Mouse (Mus musculus): Measurements from ENCODE around the gene Znrf2. TPM values are rescaled to one million over a fixed set of nuclear protein-coding genes. Genes with fewer than 3 reads are reported as not detected.
A peak's percentile ranks its signal among the peaks of the same experiment; 100 is the strongest.

Gene Znrf2
- polyA plus RNA-seq, 1 experiment from 2014 or later = 5.8 TPM

DNA sequence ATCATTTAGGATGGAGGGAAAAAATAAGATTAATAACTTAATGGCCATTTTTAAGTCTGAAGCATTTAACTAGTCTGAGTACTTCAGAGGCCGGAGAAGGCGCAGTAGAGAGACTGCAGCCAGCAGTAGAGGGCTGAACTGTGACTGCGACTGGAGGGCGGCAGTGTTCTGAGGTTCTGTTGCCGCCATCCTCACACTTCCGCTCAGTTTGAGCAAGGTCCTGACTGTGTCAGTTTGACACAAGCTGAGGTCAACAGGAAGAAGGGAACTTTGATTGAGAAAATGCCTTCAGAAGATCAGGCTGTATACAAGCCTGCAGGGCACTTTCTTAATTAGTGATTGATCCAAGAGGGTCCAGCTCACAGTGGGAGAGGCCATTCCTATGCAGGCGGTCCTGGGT, 69.5 kb downstream of the Znrf2 start:
- ATAC-seq (ENCODE audit: low FRiP score) = no peak
- no peaks in the 10 kb centered on the region for H3K9me3 ChIP-seq (replicated peaks)
- H3K36me3 ChIP-seq = no peaks in the 10 kb centered on the region
- H3K4me2 ChIP-seq = no peak overlapping the region
- no peak overlapping the region for H3K27ac ChIP-seq (replicated peaks)
- H3K9ac ChIP-seq (replicated peaks) = no peak overlapping the region
- WGBS = 73% methylated on average over 7 of the region's 7 CpGs
- no peaks in the 10 kb centered on the region for H3K4me1 ChIP-seq
- H3K27me3 ChIP-seq (replicated peaks) = no peaks in the 10 kb centered on the region
- no peak overlapping the region for H3K4me3 ChIP-seq (replicated peaks)

- WGBS = 72% methylated on average over 9 of the region's 9 CpGs
- Histone ChIP-seq H3K4me2 (no peak overlapping the region), H3K4me3 (replicated peaks) (no peak overlapping the region), H3K9ac (replicated peaks) (no peak overlapping the region), H3K4me1 (no peaks in the 10 kb centered on the region), H3K9me3 (replicated peaks) (no peaks in the 10 kb centered on the region), H3K36me3 (no peaks in the 10 kb centered on the region), H3K27ac (replicated peaks) (no peak overlapping the region), H3K27me3 (replicated peaks) (no peaks in the 10 kb centered on the region)
- ATAC-seq (ENCODE audit: low FRiP score) = no peak
Measured at GRCm38 (mm10) chr6:54890221-54890620, 73.5 kb downstream of the Znrf2 start.

DNA sequence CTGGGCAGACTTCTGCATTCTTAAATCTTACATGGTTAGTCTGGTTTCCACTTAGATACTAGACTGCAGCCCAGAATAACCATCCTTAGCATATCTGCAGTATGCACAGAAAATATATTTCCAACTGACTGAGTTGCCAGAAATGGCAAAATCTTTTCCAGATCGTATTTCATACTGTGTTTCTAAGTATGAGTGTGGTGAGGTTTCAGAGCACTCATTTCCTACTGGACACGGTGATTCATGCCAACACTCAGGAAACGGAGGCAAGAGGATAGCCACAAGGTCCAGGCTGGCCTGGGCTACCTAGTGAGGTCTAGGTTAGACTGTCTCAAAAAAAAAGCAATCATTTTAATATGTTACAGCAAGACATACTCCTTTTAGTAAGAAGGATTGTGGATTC, 74.7 kb downstream of the Znrf2 start:
- Histone ChIP-seq H3K27me3 (replicated peaks) (no peaks in the 10 kb centered on the region), H3K9me3 (replicated peaks) (no peaks in the 10 kb centered on the region), H3K27ac (replicated peaks) (no peak overlapping the region), H3K4me2 (no peak overlapping the region), H3K36me3 (no peaks in the 10 kb centered on the region), H3K4me3 (replicated peaks) (no peak overlapping the region), H3K4me1 (no peaks in the 10 kb centered on the region), H3K9ac (replicated peaks) (no peak overlapping the region)
- 88% methylated on average over 3 of the region's 3 CpGs for WGBS
- no peak for ATAC-seq (ENCODE audit: low FRiP score)

DNA sequence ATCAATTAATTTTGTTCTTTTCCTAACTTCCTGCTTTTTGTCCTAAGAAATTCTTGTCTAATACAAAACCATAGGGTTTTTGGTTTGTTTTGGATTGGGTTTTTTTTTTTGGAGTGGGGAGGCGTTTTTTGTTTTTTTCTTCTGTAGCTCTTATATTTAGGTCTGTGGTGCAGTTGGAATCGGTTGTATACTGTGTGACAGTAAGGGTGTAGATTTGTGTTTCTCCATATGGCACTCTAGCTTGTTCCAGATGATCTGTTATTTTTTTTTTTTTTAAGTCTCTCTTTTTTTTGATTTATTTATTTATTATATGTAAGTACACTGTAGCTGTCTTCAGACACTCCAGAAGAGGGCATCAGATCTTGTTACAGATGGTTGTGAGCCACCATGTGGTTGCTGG, 83.5 kb downstream of the Znrf2 start:
- Histone ChIP-seq H3K4me2 (no peak overlapping the region), H3K4me3 (replicated peaks) (no peak overlapping the region), H3K4me1 (no peaks in the 10 kb centered on the region; the same call in 1 of the 2 replicates), H3K9me3 (replicated peaks) (no peaks in the 10 kb centered on the region), H3K36me3 (no peaks in the 10 kb centered on the region), H3K9ac (replicated peaks) (no peak overlapping the region), H3K27ac (replicated peaks) (no peak overlapping the region), H3K27me3 (replicated peaks) (no peaks in the 10 kb centered on the region)
- 93% methylated on average over 2 of the region's 2 CpGs for WGBS
- no peak for ATAC-seq (ENCODE audit: low FRiP score)

- H3K27ac ChIP-seq (replicated peaks) = no peak overlapping the region
- H3K4me1 ChIP-seq = peaks cover 9% of the 10 kb centered on the region; the same call in 1 of the 2 replicates
- no peaks in the 10 kb centered on the region for H3K36me3 ChIP-seq
- WGBS = 95% methylated on average over 2 of the region's 2 CpGs
- no peak overlapping the region for H3K4me2 ChIP-seq
- H3K9ac ChIP-seq (replicated peaks) = no peak overlapping the region
- ATAC-seq (ENCODE audit: low FRiP score) = no peak
- H3K4me3 ChIP-seq (replicated peaks) = no peak overlapping the region
- H3K9me3 ChIP-seq (replicated peaks) = no peaks in the 10 kb centered on the region
- H3K27me3 ChIP-seq (replicated peaks) = no peaks in the 10 kb centered on the region
Measured at GRCm38 (mm10) chr6:54902547-54902946, 85.8 kb downstream of the Znrf2 start.

DNA sequence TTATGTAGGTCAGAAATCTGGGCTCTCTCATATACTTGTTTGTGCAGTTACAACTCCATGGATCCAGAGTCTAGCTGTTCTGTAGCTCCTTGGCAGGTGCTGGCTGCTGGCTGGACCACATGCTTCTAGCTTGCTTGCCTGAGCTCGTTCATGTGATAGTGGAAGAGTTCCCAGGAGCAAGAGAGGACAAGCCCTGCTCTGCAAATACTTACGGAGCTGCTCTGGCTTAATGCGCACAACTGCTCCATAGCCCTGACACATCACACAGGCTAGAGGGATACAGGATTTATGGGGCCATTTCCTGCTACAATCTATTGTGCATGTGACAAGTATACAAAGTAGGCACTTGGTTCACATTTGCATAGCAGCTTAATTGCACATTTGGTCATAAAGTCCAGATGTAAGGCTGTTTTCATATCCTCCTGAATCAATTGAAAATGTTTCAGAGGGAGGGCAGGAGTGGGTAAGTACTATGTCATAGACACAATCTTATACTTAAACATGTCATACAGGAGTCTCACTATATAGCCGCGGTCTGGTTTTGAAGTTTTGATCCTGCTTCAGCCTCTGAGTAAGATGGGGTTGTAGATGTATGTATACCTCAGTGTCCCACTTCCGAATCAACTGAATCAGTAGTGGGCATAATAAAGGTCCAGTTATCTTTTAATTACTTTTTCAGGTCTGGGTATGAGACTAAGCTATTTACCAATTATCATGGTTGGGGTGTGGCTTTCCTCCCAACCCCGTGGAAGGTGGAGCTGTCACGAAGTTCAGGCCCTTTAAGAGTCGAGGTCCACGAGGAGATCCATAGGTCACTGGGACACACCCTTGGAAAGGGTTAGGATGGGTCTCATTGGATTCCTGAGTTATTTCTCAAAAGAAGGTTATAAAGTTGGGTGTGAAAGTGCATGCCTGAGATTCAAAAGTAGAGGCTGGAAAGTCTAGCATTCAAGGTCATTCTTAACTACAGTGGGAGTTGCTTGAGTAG, 89.6 kb downstream of the Znrf2 start:
- Histone ChIP-seq H3K9me3 (replicated peaks) (no peaks in the 10 kb centered on the region), H3K4me3 (replicated peaks) (no peak overlapping the region), H3K27me3 (replicated peaks) (no peaks in the 10 kb centered on the region), H3K9ac (replicated peaks) (no peak overlapping the region), H3K36me3 (no peaks in the 10 kb centered on the region), H3K4me1 (peaks cover 9% of the 10 kb centered on the region; the same call in 1 of the 2 replicates), H3K4me2 (no peak overlapping the region), H3K27ac (replicated peaks) (no peak overlapping the region)
- peak; percentile 93 for ATAC-seq (ENCODE audit: low FRiP score)
- 68% methylated on average over 10 of the region's 10 CpGs for WGBS

GRCm38 (mm10) chr6:54914977-54915376, 98.3 kb downstream of the Znrf2 start:
- Histone ChIP-seq H3K36me3 (no peaks in the 10 kb centered on the region), H3K9ac (replicated peaks) (no peak overlapping the region), H3K4me1 (no peaks in the 10 kb centered on the region), H3K4me3 (replicated peaks) (no peak overlapping the region), H3K4me2 (no peak overlapping the region), H3K27ac (replicated peaks) (no peak overlapping the region), H3K9me3 (replicated peaks) (no peaks in the 10 kb centered on the region), H3K27me3 (replicated peaks) (no peaks in the 10 kb centered on the region)
- 94% methylated on average over 4 of the region's 4 CpGs for WGBS
- no peak for ATAC-seq (ENCODE audit: low FRiP score)

DNA sequence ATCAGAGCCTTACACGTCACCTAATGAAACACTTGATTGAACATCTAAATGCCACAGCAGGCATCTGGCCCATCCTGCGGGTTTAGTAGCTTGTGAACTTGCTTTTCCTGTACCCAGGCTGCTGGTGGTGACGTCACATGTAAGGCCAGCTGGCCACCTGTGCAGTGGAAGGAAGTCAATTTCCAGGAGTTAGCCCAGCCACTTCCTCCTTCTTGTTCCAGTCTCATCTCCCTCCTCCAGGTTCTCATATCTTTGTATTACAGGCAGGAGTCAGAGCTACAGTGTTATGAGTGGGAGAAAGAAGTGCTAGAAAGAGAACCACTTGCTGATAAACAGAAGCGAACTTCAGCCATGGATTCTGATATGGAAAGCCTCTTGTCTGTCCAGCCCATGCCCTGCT, 99.4 kb downstream of the Znrf2 start:
- H3K4me3 ChIP-seq (replicated peaks) = no peak overlapping the region
- no peak overlapping the region for H3K27ac ChIP-seq (replicated peaks)
- 61% methylated on average over 4 of the region's 4 CpGs for WGBS
- no peaks in the 10 kb centered on the region for H3K36me3 ChIP-seq
- H3K4me1 ChIP-seq = no peaks in the 10 kb centered on the region
- H3K27me3 ChIP-seq (replicated peaks) = no peaks in the 10 kb centered on the region
- no peak overlapping the region for H3K9ac ChIP-seq (replicated peaks)
- no peak overlapping the region for H3K4me2 ChIP-seq
- ATAC-seq (ENCODE audit: low FRiP score) = no peak
- no peaks in the 10 kb centered on the region for H3K9me3 ChIP-seq (replicated peaks)

DNA sequence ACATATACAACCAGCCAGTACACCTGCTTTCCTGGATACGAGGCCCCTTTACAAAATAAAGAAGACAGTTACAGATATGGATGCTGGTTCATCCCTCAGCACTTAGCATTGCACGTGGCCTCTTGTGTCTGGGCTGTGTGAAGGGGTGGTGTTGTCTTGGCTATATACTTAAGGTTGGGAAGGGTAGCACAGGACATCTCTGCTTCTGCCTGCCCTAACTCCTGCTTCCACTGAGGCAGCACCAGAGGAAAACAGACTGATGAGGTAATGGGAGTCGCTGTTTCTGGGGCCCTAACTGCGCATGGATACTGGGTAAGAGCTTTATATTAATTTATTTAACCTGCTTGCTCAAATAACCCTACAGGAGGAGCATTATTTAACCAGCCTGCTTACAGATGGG, 100.2 kb downstream of the Znrf2 start:
- Histone ChIP-seq H3K4me1 (no peaks in the 10 kb centered on the region), H3K36me3 (no peaks in the 10 kb centered on the region), H3K4me3 (replicated peaks) (no peak overlapping the region), H3K4me2 (no peak overlapping the region), H3K9ac (replicated peaks) (no peak overlapping the region), H3K9me3 (replicated peaks) (no peaks in the 10 kb centered on the region), H3K27me3 (replicated peaks) (no peaks in the 10 kb centered on the region), H3K27ac (replicated peaks) (no peak overlapping the region)
- WGBS = 82% methylated on average over 4 of the region's 4 CpGs
- no peak for ATAC-seq (ENCODE audit: low FRiP score)

DNA sequence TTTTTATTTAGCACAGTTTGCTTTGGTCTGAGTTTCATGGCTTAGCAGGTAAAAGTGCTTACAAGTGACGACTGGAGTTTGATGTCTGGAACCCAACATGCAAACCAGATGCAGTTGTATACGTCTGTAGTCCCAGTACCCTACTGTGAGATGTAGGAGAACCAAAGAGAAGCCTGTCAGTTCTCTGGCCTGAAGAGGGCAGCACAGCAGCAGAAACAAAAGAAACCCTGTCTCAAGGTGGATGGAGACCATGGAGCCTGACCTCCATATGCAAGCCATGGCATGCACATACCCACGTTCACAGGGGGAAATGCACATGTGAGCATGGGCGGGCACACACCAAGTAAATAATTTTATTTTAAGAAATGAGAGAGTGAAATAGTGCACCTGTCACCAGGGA, 100.8 kb downstream of the Znrf2 start:
- no peaks in the 10 kb centered on the region for H3K27me3 ChIP-seq (replicated peaks)
- no peak overlapping the region for H3K9ac ChIP-seq (replicated peaks)
- no peak overlapping the region for H3K27ac ChIP-seq (replicated peaks)
- no peak overlapping the region for H3K4me2 ChIP-seq
- 47% methylated on average over 4 of the region's 4 CpGs for WGBS
- H3K9me3 ChIP-seq (replicated peaks) = no peaks in the 10 kb centered on the region
- no peak for ATAC-seq (ENCODE audit: low FRiP score)
- no peak overlapping the region for H3K4me3 ChIP-seq (replicated peaks)
- no peaks in the 10 kb centered on the region for H3K36me3 ChIP-seq
- no peaks in the 10 kb centered on the region for H3K4me1 ChIP-seq

- Histone ChIP-seq H3K4me1 (no peaks in the 10 kb centered on the region), H3K27ac (replicated peaks) (no peak overlapping the region), H3K9me3 (replicated peaks) (no peaks in the 10 kb centered on the region), H3K9ac (replicated peaks) (no peak overlapping the region), H3K27me3 (replicated peaks) (no peaks in the 10 kb centered on the region), H3K4me3 (replicated peaks) (no peak overlapping the region), H3K36me3 (no peaks in the 10 kb centered on the region), H3K4me2 (no peak overlapping the region)
- 90% methylated on average over 5 of the region's 5 CpGs for WGBS
- no peak for ATAC-seq (ENCODE audit: low FRiP score)
Measured at GRCm38 (mm10) chr6:54918521-54918920, 101.8 kb downstream of the Znrf2 start.

DNA sequence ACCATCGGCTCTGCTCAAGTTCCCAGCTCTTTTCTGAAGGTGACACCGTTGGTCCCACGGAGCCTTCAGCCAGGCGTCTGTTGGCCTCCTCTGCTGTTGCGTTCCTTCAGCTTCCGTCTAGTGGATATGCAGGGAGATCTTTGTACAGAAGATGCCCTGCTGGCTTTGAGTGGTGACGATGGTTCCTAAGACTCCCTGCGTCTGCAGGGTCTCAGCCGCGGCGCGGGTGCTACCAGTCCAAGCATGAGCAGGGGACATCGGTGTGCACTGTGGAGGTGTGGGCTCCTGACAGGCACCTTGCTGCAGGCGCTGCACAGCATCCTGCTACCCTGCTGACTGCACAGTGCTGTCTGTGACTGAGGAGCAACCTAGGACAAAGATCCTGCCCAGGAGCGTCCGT, 107.8 kb downstream of the Znrf2 start:
- H3K4me1 ChIP-seq = no peaks in the 10 kb centered on the region
- WGBS = 95% methylated on average over 16 of the region's 16 CpGs
- no peaks in the 10 kb centered on the region for H3K36me3 ChIP-seq
- no peaks in the 10 kb centered on the region for H3K9me3 ChIP-seq (replicated peaks)
- H3K27ac ChIP-seq (replicated peaks) = no peak overlapping the region
- H3K9ac ChIP-seq (replicated peaks) = no peak overlapping the region
- ATAC-seq (ENCODE audit: low FRiP score) = no peak
- H3K27me3 ChIP-seq (replicated peaks) = no peaks in the 10 kb centered on the region
- H3K4me3 ChIP-seq (replicated peaks) = no peak overlapping the region
- no peak overlapping the region for H3K4me2 ChIP-seq
